Mouse (Mus musculus) heart, postnatal 0 days (tissue): ENCODE results near the gene Gm5788.

Source experiments
- CTCF ChIP-seq: IDR thresholded peaks from 2 replicates; pipeline ENCODE4 v1.5.1; 2016; ENCODE audit warnings: antibody characterized with exemption, control low read depth, low read depth
- EP300 ChIP-seq: IDR thresholded peaks from 2 replicates; pipeline ENCODE4 v1.6.1; 2016; ENCODE audit warnings: antibody characterized with exemption, low read depth

DNA sequence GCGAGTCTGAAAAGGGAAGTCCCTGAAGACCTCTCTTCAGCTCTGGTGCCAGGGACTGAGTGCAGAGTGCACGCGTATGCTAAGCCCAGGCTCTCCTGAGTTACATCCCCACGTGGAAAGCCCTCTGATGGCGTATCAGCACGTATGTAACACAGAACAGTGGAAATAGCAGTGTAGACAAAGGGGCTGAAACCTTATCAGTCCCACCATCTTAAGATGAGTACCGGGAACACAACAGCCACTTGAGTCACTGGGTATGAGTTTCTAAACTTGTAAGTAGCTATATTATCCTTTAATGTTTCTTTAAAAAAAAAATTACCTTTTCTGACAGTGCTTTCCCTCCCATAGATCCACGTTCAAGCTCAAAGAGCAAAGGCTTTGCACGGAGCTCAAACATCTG, 45.1 kb upstream of the Gm5788 start:
- TF ChIP-seq CTCF (no peak), EP300 (no peak)
